Mouse (Mus musculus): ENCODE data around the gene Rac2. TPM values are rescaled to one million over a fixed set of nuclear protein-coding genes. Genes with fewer than 3 reads are reported as not detected.

Rac2 gene
- total RNA-seq (2022), result 1 to 10 TPM; 1.2 to 7.6 (median 2.7) TPM

DNA sequence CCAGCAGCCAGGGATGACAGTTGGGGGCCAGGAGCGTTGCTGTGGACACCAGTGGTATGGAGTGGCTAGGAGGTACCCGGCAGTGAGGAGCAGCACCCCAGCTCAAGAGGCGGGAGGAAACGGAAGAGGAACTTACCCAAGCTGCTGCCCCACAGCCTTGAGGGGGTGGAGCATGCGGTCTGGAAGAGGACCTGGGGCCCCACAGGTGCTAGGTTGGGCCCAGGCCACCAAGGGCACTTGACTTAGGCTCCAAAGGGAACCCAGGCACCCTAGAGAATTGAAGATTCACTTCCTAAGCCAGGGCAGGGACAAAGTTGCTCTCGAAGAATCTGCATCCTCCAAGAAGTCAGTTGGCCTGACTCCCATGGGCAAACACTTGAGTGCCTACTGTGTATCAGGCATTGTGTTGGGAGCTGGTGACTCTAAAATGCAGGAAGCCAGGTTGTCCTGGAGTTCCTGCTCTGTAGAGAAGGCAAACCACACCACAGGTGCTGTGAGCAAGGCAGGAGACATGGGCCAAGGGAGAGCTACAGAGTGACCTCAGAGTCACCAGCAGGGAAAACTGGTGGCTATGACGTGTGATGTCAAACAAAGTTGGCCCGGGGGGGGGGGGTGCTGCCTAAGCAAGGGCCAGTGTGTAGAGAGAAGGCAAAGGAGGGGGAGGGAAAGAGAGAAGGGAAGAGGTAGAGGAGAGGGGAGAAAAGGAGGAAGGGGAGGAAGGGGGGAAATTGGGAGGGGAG lies at the start of gene Rac2:
TSS of gene Rac2 (minus strand) at position 126 of the 740 bp plus-strand sequence.
- DNase-seq (ENCODE audit: low spot score), result no peak

DNA sequence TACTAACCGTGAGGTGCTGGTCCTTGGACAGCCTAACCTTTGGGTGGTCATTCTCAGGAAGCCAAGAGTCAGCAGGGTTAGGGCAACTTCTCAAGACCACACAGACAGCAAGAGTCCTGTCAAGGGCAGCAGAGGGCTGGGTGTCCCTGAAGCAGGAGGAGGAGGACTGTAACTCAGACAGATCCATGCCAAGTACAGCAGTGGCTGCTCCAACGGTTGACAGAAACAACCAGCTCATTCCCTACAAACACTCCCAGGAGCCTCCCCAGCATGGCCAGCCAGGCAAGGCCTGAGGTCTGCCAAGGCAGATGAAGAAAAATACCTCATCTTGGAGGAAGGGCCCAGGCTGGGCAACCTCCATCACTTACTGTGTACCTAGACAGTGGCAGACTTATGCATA lies 44.4 kb upstream of the Rac2 start:
- no peak for DNase-seq (ENCODE audit: low spot score)

DNA sequence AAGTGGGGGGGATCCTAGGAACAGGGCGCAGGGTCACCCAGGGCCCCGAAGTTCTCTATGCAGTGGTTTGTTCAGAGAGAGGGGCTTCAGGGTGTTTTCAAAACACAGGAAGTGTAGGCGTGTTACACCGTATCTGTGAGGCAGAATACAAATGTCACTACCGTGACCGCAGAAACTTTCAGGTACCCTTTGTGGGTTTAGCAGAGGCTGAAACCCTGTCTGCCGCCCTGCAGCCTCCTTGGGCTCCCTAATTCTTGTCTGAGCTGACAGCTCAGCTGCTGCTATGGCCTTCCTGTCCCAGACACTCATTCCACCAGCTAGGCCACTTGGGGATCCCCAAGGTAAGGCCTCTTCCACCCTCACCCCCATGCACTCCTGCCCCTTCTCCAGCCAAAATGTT lies 42.0 kb upstream of the Rac2 start:
- no peak for DNase-seq (ENCODE audit: low spot score)

DNA sequence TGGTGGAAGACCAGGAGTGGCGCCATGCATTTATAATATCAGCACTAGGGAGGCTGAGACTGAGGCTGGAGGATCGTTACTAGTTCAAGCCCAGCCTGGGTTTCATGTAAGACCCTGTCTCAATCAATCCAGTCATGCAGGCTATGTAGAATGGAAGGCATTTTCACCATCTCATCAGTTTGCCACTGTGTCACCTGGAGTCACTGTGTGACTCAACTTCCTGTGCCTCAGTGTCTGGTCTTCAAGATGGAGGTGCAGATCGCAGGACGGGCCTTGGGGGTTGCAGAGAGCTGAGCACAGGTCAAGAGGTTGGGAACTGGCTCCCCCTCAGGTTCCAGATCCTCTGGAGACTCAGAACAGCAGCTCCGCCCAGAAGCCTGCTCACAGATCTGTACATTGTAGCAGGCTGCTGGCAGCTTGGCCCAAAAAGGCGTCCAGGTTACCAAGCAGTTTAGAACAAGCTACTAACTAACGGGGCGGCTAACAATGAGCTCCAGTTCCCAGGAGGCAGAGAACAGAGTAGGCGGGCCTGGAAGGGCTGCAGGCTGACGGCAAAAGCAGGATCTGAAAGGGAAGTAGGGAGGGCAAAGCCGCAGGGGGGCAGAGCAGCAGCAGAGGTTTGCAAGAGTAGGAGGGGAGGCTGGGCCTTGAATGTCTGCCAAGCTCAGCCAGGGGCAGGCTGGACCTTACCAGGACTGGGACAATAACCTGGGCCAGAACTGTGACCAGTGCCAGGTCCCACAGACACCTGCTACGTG lies 38.3 kb upstream of the Rac2 start:
- no peak for DNase-seq (ENCODE audit: low spot score)

DNA sequence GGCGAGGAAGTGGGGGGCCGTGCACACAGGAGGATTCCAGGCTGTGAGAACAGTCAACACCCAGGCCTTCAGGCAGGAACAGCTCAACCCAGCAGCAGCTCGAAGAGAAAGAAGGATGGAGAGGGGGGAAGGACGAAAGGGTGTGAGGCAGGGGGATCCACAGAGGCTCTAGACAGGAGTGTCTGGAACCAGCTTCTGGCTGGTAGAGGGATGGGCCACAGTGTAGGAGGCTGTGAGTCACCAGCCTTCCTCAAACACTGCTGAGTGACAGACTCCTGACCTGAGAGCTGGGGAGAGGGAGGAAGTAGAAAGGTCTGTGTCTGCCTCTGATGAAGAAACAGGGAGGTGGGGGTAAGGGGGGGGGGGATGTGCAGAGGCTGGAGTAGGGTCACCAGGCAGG lies 34.9 kb upstream of the Rac2 start:
- DNase-seq (ENCODE audit: low spot score), result no peak

DNA sequence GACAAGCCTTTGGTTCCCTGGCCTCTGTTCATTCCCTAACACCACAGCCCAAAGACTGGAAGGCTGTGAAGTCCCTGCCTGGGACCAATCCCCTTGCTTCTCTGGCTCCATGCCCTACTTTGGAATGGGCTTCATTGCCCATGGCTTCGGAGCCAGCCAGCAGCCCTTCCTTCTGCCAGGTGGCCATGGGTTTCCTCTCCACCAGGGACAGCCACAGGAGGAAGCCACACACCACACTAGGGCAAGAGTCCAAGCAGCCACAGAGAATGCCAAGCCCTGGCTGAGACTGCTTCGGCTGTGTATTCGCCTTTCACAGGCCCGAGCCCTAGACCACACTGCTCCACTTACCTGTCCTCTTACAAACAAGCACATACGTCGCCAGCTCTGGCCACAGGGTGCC lies 33.5 kb upstream of the Rac2 start:
- no peak for DNase-seq (ENCODE audit: low spot score)

DNA sequence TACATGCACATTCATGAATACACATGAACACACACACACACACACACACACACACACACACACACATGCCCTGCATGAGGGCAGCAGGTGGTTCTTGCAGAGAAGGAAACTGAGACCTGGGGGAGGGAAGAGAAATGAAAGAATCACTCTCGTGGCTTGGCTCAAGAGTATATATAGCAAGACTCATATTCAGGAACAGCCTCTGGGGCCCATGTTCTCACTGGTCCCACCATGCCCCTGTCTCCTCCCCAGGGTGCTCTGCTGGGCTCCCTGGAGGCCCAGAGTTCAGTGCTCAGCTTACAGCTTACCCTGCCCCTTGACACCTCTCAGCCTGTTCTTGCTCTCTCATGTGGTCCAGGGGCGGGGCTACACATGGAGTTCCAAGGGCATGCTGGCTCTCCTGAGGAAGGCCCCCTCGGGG lies 32.8 kb upstream of the Rac2 start:
- DNase-seq (ENCODE audit: low spot score), result no peak

DNA sequence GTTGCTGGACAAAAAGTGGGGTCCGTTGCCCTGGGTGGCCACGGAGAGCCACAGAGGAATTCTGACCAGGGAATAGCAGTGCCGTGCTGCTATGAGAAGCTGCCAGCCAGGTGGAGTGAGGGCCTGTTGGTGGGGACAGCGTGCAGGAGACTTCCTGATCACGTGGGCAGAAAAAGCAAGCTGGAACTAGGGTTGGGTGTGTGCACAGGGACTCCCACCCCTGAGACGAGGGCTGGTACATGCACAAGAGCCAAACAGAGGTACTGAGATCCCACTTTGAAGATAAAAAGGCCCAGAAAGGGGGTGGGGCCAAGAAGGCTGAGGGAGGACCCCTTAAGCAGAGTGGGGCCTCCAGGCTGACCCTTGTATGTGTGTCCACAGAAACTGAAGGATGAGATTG lies 31.7 kb upstream of the Rac2 start:
- DNase-seq (ENCODE audit: low spot score), result no peak

DNA sequence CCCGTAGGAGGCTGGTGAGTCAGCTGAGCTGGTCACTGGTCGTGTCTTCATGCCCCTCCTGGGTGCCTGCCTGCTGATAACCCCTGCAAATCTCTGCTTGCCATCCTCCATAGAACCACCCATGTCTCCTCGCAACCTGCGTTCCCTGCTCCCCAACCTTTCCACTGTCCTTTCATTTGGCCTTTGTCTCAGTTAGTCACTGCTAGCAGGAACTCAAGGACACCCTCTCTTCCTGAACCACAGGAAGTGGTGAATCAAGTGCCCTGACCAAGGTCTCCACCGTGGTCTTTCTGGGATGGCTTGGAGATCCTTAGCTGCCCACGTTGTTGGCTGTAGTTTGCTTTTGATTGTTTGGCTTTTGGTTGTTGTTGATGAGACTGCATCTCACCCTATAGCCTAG lies 28.6 kb upstream of the Rac2 start:
- no peak for DNase-seq (ENCODE audit: low spot score)

DNA sequence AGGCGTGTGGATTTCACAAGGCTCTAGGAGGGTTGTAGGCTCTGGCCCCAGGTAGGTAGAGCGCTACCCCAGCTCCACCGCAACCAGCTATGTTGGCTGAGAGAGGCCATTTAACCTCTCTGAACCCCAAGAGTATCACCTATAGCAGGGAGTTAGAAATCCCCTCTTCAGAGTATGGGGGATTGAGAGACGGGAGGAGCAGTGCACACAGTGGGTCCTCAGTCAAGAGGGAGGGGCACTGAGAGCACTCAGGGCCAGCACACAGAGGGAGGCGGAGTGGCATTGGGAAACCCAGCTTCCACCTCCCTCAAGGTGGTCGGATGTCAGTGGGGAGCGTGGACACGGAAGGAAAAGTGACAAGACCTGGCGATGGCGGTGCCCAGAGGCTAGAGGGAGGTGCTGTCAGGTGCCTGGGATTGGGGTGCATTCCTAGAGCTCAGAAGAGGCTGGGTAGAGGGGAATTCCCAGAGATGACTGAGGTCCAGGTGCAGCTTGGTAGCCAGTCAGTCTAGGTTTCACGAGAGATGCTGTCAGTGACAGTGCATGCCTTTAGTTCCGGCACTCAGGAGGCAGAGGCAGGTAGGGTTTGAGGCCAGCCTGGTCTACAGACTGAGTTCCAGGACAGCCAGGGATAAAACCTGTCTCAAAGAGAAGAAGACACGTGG lies 27.1 kb upstream of the Rac2 start:
- no peak for DNase-seq (ENCODE audit: low spot score)

DNA sequence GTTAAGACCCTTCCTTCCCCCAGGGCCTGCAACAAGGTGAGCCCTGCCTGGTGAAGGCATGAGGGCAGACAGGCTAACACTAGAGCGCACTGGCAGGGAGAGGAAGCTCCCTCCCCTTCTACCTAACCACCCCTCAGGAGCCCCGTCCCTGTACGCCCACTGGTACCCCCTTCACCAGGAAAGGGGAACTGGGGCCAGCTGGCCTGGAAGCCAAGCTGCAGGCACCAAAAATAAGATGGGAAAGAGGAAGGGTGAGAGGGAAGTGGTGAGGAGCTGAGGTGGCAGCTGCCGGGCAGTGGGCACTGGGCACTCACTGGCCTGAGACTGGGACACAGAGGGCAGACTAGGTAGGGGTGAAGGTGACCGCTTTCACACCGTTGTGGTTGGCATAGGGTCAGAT lies 26.5 kb upstream of the Rac2 start:
- peak; percentile 49 for DNase-seq (ENCODE audit: low spot score)

DNA sequence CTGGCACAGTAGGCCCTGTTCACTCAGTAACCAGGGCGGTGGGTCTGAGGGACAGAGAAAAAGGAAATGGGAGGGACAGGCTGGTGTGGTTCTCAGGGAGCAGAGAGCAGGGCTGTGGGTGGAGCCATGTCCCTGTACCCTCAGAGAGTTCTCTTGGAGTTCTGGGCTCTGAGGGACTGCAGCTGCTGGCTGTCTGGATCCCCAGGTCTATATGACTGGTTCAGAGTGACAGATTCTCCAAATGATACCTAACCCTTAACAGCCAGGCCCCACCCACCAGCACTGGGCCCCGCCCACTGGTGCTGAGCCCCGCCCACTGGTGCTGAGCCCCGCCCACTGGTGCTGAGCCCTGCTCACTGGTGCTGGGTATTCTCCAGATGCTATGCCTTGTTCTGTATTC lies 25.1 kb upstream of the Rac2 start:
- DNase-seq (ENCODE audit: low spot score), result peak; percentile 27

DNA sequence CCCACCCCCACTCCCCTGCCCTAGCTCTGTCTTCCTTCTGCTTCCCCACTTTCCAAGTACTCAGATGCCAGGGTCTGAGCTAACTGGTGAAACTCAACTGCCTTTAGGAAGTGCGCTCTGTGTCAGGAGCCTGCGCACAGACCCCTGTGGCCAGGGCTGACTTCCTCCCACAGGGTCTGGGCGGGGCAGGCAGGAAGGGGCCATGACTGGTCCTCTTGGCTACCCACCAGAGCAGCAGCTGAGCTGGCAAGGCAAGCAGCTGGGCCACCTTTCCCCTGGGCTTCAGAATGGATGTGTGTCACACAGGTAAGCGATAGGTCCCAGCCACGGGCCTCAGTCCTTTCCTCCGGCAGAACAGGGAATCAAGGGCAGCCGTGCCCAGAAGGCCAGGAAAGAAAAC lies 24.3 kb upstream of the Rac2 start, which contains the start of gene Cyth4:
TSS of gene Cyth4 (plus strand) at position 134 of the 400 bp plus-strand sequence.
- DNase-seq (ENCODE audit: low spot score), result peak; percentile 49

DNA sequence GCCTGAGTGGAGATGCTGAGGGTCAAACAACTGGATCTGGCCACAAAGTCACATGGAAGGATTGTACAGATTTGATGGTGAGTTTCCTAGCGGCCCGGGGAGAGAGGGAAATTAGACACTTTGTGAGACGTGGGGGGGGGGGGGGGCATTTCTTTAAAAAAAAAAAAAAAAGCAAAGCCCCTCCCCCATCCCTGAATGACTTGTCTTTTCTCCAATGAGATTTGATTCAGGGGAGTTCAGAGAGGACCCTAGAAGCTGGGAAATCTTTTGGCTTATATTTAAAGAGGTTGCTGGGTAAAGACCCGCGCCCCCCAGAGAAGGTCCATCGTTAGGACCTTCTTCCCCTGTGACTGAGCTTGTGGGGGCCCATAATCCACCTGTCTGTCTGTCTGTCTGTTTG lies 23.9 kb upstream of the Rac2 start:
- DNase-seq (ENCODE audit: low spot score), result no peak

DNA sequence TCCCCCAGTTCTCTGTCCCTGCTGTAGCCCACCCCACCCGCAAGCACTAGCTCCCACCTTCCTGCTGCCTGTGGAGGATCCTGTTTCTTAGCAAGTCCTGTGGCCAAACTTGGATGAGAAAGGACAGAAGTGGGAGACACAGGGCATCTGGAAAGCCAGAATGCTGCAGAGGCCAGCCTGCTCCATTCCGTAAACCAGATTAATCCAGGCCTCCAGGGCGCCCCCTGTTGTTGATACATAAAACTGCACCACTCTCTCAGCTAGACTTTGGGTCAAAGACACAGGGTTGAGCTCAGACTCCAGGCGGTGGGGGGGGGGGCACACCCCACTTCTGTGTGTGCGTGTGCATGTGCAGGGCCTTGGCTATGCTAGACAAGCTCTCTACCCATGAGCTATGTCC lies 22.9 kb upstream of the Rac2 start:
- no peak for DNase-seq (ENCODE audit: low spot score)

DNA sequence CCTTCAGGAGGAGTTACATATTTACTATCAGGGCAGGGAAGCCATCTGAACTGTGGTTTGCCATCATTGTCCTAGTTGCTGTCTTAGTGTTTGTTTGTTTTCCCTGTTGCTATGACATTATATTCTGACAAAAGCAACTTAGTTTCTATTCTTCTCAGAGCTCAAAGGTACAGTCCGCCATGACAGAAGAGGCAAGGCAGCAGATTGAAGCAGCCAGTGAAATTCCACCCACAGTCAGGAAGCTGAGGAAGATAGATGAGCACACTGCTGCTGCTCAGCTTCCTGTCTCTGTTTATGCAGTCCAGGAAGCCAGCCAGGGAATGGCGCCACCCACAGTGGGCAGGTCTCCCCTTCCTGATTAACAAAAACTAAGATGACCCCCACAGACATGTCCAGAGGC lies 22.2 kb upstream of the Rac2 start:
- DNase-seq (ENCODE audit: low spot score), result no peak

DNA sequence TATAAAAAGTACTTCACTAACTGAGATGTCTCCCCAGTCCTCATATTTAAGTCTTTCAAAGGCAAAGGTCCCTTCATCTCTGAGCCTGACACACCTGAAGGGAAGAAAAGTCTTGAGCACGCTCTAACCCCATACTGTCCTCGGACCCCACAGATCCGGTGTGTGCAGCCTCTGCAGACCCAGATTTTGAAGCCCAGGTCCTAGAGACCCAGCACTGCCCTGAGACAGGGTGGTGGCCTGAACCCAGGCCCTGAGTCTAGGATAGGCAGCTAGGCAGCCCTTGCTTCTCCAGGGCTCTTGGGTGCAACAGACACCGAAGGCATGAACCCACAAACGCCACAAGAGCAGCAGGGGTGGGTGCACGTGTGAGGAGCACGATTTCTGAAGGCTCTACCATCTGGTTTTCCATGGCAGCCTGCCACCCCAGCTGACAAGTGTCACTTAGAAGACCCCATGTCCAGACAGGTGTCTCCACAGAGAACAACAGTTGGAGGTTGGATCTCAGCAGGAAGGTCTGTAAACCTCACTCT lies 21.4 kb upstream of the Rac2 start:
- DNase-seq (ENCODE audit: low spot score), result no peak

DNA sequence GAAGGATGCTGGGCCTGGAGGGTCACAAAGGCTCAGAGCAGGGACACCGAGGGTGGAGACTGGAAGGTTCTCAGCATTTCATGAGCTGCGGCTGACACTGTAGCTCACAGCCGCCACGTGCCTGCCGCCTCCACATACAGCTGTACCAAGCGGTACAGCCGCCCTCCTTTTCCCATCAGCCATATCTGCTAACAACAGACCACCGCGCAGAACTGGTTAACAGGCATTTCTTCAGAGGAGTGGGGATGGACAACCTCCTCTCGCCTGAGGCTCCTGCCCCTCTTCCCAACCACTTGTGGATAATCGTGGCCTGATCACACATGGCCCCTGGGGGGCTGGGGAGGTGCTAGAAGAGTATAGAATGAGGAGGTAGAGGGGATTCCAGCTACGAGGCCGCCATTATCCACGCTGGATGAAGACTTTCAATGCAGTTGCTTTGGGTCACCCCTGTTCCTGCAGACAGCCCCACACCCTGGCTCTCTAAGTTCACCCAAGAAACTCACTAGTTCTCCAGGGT lies 19.9 kb upstream of the Rac2 start:
- DNase-seq (ENCODE audit: low spot score), result no peak

DNA sequence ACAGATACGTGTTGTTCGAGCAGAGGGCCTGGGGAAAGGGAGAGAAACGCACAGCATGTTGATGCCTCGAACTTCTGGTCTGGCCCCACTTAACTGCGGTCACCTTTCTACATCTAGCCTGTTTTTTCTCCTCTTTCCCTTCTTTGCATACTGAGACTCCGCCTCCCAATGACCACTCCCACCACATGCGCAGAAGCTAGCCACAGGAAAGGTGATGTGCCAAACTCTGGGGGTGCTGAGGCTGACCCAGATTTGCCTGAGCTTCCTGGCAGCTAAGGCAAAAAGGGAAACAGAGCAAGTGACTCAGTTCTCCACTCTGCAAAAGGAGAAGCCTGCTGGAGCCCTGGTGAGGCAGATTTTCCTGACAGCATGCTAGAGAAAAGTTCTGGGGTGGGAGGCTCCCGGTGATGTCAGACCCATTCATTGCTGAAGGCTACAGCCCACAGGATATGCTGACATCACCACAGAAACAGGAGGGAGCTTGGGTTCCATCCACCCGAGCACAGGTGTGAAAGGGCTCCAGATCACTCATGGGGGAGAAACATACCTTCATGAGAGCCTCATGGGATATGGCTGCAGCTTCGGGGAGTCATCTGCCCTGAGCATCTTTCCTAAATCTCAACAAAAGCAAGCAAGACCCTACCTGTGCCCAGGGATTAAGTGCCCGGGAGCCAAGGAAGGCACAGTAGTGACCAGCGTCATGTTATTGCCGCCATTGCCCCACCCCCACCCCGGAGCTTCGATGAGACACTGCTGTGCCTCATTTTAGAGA lies 19.3 kb upstream of the Rac2 start:
- no peak for DNase-seq (ENCODE audit: low spot score)

DNA sequence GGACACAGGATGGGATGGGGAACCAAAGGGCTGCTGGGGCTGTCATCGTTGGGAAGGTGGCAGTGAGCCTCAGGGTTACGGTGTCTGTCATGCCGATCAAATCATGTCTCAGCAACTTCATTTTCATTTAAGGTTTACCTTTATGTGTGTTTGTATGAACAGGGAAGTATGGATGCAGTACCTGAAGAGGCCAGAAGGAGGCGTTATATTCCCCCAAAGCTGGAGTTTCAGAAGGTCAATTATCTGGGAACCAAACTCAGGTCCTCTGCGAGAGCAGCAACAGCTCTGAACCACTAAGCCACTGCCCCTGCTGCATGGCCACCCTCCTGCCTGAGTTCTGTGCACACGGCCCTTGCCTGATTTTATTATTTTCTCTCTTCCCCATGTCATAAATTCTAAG lies 18.2 kb upstream of the Rac2 start:
- DNase-seq (ENCODE audit: low spot score), result no peak

DNA sequence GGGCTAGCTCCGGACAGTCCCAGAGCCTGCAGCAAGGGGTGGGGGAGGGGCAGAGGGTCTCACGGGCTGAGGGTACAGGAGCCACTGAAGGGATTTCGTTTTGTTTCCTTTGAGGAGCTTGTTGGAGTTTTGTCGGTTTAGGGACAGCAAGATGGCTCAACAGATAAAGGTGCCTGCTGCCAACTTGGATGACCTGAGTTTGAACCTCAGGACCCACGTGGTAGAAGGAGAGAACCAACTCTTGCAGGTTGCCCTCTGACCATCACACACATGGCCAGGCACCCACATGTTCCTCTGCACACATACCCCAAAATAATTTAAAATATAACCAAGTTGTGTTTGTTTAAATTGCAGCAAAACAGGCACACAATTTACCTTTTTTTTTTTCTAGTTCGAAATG lies 17.4 kb upstream of the Rac2 start:
- no peak for DNase-seq (ENCODE audit: low spot score)
